16 mouse cellular contexts compared by ENCODE assay signal in the genomic region with DNA sequence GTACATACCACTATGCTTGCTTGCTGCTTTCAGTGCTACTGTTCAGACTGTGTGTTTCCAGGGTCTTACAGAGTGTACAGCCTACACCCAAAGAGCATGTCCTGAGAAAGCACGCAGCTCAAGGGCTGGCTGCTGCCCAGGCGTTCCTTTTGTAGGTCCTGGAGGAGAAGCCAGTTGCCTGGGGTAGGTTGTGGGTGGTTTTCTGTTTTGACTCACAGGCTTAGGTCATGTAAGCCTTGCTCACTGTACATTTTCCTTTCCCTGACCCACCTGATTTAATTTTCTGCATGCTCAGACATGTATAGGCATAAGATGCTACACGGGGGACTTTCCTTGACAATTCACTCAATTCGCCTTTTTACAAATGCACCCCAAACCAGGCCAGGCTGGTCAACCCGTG.
"Had no signal": no experiment of that assay in that cellular context is flagged by ENCODE, and none has a peak within 500 bp of the region (broad histone marks: within the 10 kb centered on the region; RNA-seq: fewer than 3 reads in every experiment).

No protein-coding gene starts in this region.

- H3K4me1 ChIP-seq: neural tube, embryonic 13.5 days; neural tube, embryonic 15.5 days; stomach, embryonic 15.5 days had no signal

- H3K9me3 ChIP-seq: neural tube, embryonic 13.5 days; neural tube, embryonic 15.5 days; stomach, embryonic 15.5 days had no signal

- H3K4me3 ChIP-seq: neural tube, embryonic 13.5 days; neural tube, embryonic 15.5 days; stomach, embryonic 15.5 days had no signal

- H3K27me3 ChIP-seq: neural tube, embryonic 13.5 days; neural tube, embryonic 15.5 days; stomach, embryonic 15.5 days had no signal

- H3K4me2 ChIP-seq: neural tube, embryonic 13.5 days; neural tube, embryonic 15.5 days; stomach, embryonic 15.5 days had no signal

- H3K9ac ChIP-seq: neural tube, embryonic 13.5 days; neural tube, embryonic 15.5 days; stomach, embryonic 15.5 days had no signal

- DNase-seq: retina, postnatal 1 day; right cerebral cortex, adult 18-20 months; right cerebral cortex, postnatal 14 days; right cerebral cortex, postnatal 25 days; right cerebral cortex, postnatal 4 days; spleen, adult 18-20 months; thymus, adult 18-20 months; thymus, adult 2 months; thymus, postnatal 14 days; thymus, postnatal 25 days; thymus, postnatal 36 days; thymus, postnatal 4 days had no signal

- H3K27ac ChIP-seq: neural tube, embryonic 13.5 days; neural tube, embryonic 15.5 days; stomach, embryonic 15.5 days; stomach, postnatal 0 days had no signal

- H3K36me3 ChIP-seq: neural tube, embryonic 13.5 days; neural tube, embryonic 15.5 days; stomach, embryonic 15.5 days had no signal
